Mouse (Mus musculus) ES-Bruce4 (cell line): ENCODE measurements at regions not wholly inside any gene's neighbourhood (a gene's known extent, or its start where the extent isn't known, plus 50 kb on each side); places are given as distances from the start of the nearest gene placed in this dataset.

Source experiments
- CTCF ChIP-seq: IDR thresholded peaks from one replicate; pipeline ENCODE4 v1.8.1; 2011; ENCODE audit warnings: low read depth, low read length
- POLR2A ChIP-seq: IDR thresholded peaks from one replicate; pipeline ENCODE4 v1.8.1; 2011; ENCODE audit warnings: low read length; ENCODE audit not compliant: insufficient read depth

- TF ChIP-seq CTCF = no peak
- TF ChIP-seq POLR2A = no peak
These were observed 342.3 kb downstream of the Fam84a start for GRCm38 (mm10) chr12:13809291-13810154.
